Mouse (Mus musculus) limb, embryonic 13.5 days (tissue): ENCODE measurements at regions not wholly inside any gene's neighbourhood (a gene's known extent, or its start where the extent isn't known, plus 50 kb on each side); places are given as distances from the start of the nearest gene placed in this dataset.

ENCODE experiments used
- ATAC-seq: fragments of 200-750 bp; cut with Nextera tagmentation; 2 replicates; pipeline ENCODE4 v1.8.0; 2017; ENCODE audit warnings: low read depth, moderate number of reproducible peaks, moderate TSS enrichment; ENCODE audit not compliant: low FRiP score
- H3K27ac ChIP-seq: fragments of 300-500 bp; sonication (generic); 2 replicates; pipeline ENCODE4 v1.5.1; 2015; ENCODE audit warnings: inconsistent platforms, mild to moderate bottlenecking, moderate library complexity
- H3K27me3 ChIP-seq: fragments of 300-500 bp; sonication (generic); 2 replicates; pipeline ENCODE4 v1.6.1; 2015; ENCODE audit warnings: mild to moderate bottlenecking, inconsistent platforms
- H3K36me3 ChIP-seq: fragments of 300-500 bp; sonication (generic); 2 replicates; pipeline ENCODE4 v1.6.1; 2015; ENCODE audit warnings: inconsistent platforms, mild to moderate bottlenecking, moderate library complexity
- H3K4me1 ChIP-seq: fragments of 300-500 bp; sonication (generic); 2 replicates; pipeline ENCODE4 v1.6.1; 2015; ENCODE audit warnings: inconsistent platforms
- H3K4me2 ChIP-seq: fragments of 300-500 bp; sonication (generic); replicated peaks from 2 replicates; pipeline ENCODE4 v1.6.1; 2015; ENCODE audit warnings: inconsistent platforms, mild to moderate bottlenecking, moderate library complexity
- H3K4me3 ChIP-seq: fragments of 300-500 bp; sonication (generic); 2 replicates; pipeline ENCODE4 v1.5.1; 2015; ENCODE audit warnings: moderate library complexity, mild to moderate bottlenecking, inconsistent platforms
- H3K9ac ChIP-seq: fragments of 300-500 bp; sonication (generic); 2 replicates; pipeline ENCODE4 v1.6.1; 2015; ENCODE audit warnings: mild to moderate bottlenecking, inconsistent platforms
- H3K9me3 ChIP-seq: fragments of 300-500 bp; sonication (generic); 2 replicates; pipeline ENCODE4 v1.6.1; 2016; ENCODE audit warnings: inconsistent platforms
- WGBS: fragments of 180-500 bp; shearing (Covaris S2); methylation state at CpG from one replicate; pipeline ENCODE4 v1.1.7; 2015; 5-methylcytosine and 5-hydroxymethylcytosine counted together

GRCm38 (mm10) chr4:153224618-153225177 lies 257.9 kb downstream of the Ajap1 start:
- H3K27me3 ChIP-seq = 0 out of 2 replicates have a peak, but pooled peaks cover 11% of the 10 kb centered on the region
- no peak overlapping the region for H3K27ac ChIP-seq
- H3K4me3 ChIP-seq = no peak overlapping the region
- peak; percentile 79 for ATAC-seq
- no peaks in the 10 kb centered on the region for H3K9me3 ChIP-seq
- peaks cover 57% of the 10 kb centered on the region for H3K4me1 ChIP-seq
- 7% methylated on average over 6 of the region's 6 CpGs for WGBS
- no peaks in the 10 kb centered on the region for H3K36me3 ChIP-seq
- no peak overlapping the region for H3K9ac ChIP-seq
- H3K4me2 ChIP-seq = no peak overlapping the region

- no peak overlapping the region for H3K4me2 ChIP-seq
- no peak overlapping the region for H3K4me3 ChIP-seq
- no peak for ATAC-seq
- peaks cover 46% of the 10 kb centered on the region for H3K4me1 ChIP-seq
- peaks cover 13% of the 10 kb centered on the region; the same call in 1 of the 2 replicates for H3K27me3 ChIP-seq
- no peaks in the 10 kb centered on the region for H3K9me3 ChIP-seq
- H3K9ac ChIP-seq = no peak overlapping the region
- WGBS = 72% methylated on average over 5 of the region's 5 CpGs
- no peak overlapping the region for H3K27ac ChIP-seq
- no peaks in the 10 kb centered on the region for H3K36me3 ChIP-seq
These were observed 259.6 kb downstream of the Ajap1 start for GRCm38 (mm10) chr4:153223019-153223418.

- ATAC-seq = no peak
- WGBS = 26% methylated on average over 5 of the region's 6 CpGs
- Histone ChIP-seq H3K9me3 (no peaks in the 10 kb centered on the region), H3K27ac (no peak overlapping the region), H3K36me3 (no peaks in the 10 kb centered on the region), H3K4me1 (peaks cover 41% of the 10 kb centered on the region), H3K27me3 (peaks cover 13% of the 10 kb centered on the region; the same call in 1 of the 2 replicates), H3K4me3 (no peak overlapping the region), H3K9ac (no peak overlapping the region), H3K4me2 (no peak overlapping the region)
These were observed 262.1 kb downstream of the Ajap1 start for GRCm38 (mm10) chr4:153220485-153220884.

DNA sequence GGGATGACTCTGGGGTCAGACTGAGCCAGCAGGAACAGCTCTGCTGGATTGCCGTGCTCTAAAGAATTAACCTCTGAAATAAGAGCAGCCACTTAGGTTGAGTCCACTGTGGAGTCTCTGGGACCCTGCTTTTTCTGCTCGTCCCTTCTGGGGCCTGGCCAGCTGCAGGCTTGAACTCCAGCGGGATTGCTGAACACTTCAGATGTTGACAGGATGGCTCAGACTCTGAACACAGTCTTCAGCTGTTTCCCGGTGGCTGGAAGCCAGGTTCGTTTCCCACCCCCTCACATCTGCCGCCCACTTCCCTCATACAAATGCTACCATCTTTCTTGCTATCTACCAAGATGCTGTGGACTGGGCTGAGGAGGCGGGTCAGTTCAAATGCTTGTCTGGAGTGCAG lies 262.5 kb downstream of the Ajap1 start:
- WGBS = 19% methylated on average over 7 of the region's 7 CpGs
- Histone ChIP-seq H3K36me3 (no peaks in the 10 kb centered on the region), H3K9me3 (no peaks in the 10 kb centered on the region), H3K4me2 (no peak overlapping the region), H3K27ac (no peak overlapping the region), H3K4me1 (peaks cover 38% of the 10 kb centered on the region), H3K27me3 (peaks cover 13% of the 10 kb centered on the region; the same call in 1 of the 2 replicates), H3K9ac (no peak overlapping the region; the same call in 1 of the 2 replicates), H3K4me3 (no peak overlapping the region)
- no peak for ATAC-seq

DNA sequence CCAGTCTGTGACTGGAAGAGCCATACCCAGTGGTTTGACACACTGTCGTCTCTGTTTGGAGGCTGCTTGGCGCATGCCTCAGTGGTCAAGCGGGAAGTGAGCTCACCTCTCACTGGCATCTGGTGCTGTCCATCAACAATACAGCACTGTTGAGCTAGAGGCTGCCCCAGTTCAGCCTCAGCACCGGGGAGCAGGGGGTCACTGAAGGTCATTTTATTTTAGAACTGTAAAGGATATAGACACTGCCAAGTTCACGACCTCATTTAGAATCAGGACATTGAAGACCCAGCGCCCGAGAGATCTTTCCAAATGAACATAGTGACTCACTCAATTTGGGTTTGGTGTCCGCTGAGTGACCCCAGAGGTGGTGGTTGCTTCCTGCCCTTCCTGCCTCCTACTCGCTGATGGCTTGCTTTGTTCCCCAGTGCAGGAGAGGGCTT lies 265.1 kb downstream of the Ajap1 start:
- H3K36me3 ChIP-seq = no peaks in the 10 kb centered on the region
- H3K27ac ChIP-seq = no peak overlapping the region
- H3K4me3 ChIP-seq = no peak overlapping the region
- H3K4me1 ChIP-seq = peaks cover 21% of the 10 kb centered on the region
- 0 out of 2 replicates have a peak, but pooled peaks have one; percentile 12 for ATAC-seq
- H3K9me3 ChIP-seq = no peaks in the 10 kb centered on the region
- WGBS = 62% methylated on average over 9 of the region's 9 CpGs
- peaks cover 16% of the 10 kb centered on the region; the same call in 1 of the 2 replicates for H3K27me3 ChIP-seq
- no peak overlapping the region for H3K9ac ChIP-seq
- H3K4me2 ChIP-seq = no peak overlapping the region

- no peak for ATAC-seq
- 17% methylated on average over 11 of the region's 11 CpGs for WGBS
- Histone ChIP-seq H3K9ac (no peak overlapping the region), H3K4me1 (peaks cover 27% of the 10 kb centered on the region), H3K4me3 (no peak overlapping the region), H3K9me3 (no peaks in the 10 kb centered on the region), H3K36me3 (no peaks in the 10 kb centered on the region), H3K4me2 (no peak overlapping the region), H3K27me3 (peaks cover 8% of the 10 kb centered on the region), H3K27ac (no peak overlapping the region)
These were observed 270.5 kb downstream of the Ajap1 start for GRCm38 (mm10) chr4:153212095-153212494.

- no peaks in the 10 kb centered on the region for H3K36me3 ChIP-seq
- peaks cover 24% of the 10 kb centered on the region for H3K27me3 ChIP-seq
- H3K9me3 ChIP-seq = no peaks in the 10 kb centered on the region
- H3K4me3 ChIP-seq = no peak overlapping the region
- H3K9ac ChIP-seq = no peak overlapping the region
- H3K4me2 ChIP-seq = no peak overlapping the region
- peaks cover 37% of the 10 kb centered on the region for H3K4me1 ChIP-seq
- H3K27ac ChIP-seq = no peak overlapping the region
- 54% methylated on average over 2 of the region's 2 CpGs for WGBS
- ATAC-seq = no peak
These were observed 273.8 kb downstream of the Ajap1 start for GRCm38 (mm10) chr4:153208822-153209221.

- no peaks in the 10 kb centered on the region for H3K9me3 ChIP-seq
- no peaks in the 10 kb centered on the region for H3K36me3 ChIP-seq
- no peak overlapping the region for H3K9ac ChIP-seq
- H3K4me2 ChIP-seq = no peak overlapping the region
- WGBS = 73% methylated on average over 6 of the region's 6 CpGs
- peaks cover 21% of the 10 kb centered on the region for H3K27me3 ChIP-seq
- no peak overlapping the region for H3K4me3 ChIP-seq
- H3K27ac ChIP-seq = no peak overlapping the region
- peaks cover 37% of the 10 kb centered on the region for H3K4me1 ChIP-seq
- no peak for ATAC-seq
These were observed 274.4 kb downstream of the Ajap1 start for GRCm38 (mm10) chr4:153208215-153208614.

DNA sequence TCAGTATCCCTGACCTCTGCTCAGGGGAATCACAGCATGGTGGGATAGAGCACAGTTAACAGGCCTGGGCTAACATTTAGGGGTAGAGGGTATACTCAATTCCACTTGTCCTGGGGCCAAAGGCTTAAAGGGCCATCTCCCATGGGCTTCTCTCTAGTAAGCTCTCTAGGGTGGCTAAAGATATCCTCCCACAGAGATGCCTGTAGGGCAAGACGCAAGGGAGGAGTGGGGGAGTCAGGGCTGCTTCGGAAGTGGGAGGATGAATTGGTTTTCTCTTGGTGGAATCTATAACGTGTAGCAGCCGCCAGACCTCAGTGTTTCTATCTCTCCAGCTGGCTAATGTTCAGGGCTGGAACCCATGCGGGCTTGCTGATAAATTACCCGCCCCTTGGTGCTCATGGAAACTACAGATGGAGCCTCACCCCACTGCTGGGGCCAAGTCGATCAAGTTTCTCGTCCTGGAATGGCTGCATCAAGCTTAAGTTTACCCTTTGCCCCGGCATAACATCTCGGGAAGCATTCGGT lies 275.0 kb downstream of the Ajap1 start:
- no peak for ATAC-seq
- 48% methylated on average over 11 of the region's 11 CpGs for WGBS
- Histone ChIP-seq H3K36me3 (no peaks in the 10 kb centered on the region), H3K4me1 (peaks cover 37% of the 10 kb centered on the region), H3K27ac (no peak overlapping the region), H3K4me3 (no peak overlapping the region), H3K9ac (no peak overlapping the region), H3K27me3 (peaks cover 25% of the 10 kb centered on the region), H3K4me2 (no peak overlapping the region), H3K9me3 (no peaks in the 10 kb centered on the region)

- H3K36me3 ChIP-seq = no peaks in the 10 kb centered on the region
- H3K4me1 ChIP-seq = peaks cover 32% of the 10 kb centered on the region
- H3K4me3 ChIP-seq = no peak overlapping the region
- H3K4me2 ChIP-seq = no peak overlapping the region
- no peak overlapping the region for H3K27ac ChIP-seq
- WGBS = 36% methylated on average over 11 of the region's 11 CpGs
- peaks cover 31% of the 10 kb centered on the region for H3K27me3 ChIP-seq
- no peaks in the 10 kb centered on the region for H3K9me3 ChIP-seq
- H3K9ac ChIP-seq = no peak overlapping the region
- no peak for ATAC-seq
These were observed 275.7 kb downstream of the Ajap1 start for GRCm38 (mm10) chr4:153206789-153207457.

DNA sequence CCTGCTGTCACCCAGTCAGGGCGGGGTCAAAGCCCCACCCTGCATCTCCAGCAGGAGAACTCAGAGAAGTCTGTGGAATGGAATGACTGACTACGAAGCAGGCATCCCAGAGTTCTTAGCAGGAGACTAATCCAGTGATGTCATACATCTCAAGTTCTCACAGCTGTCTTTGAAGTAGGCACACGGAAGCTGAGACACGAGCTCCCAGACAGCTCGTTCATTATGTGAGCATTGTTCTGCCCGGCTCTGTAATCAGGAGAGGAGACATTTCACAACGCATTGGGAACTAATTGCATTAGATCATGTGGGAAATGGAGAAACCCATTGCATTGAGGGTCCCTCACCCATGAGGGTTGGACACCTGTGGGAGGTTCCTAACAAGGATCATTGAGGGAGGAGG lies 277.8 kb downstream of the Ajap1 start:
- no peaks in the 10 kb centered on the region for H3K9me3 ChIP-seq
- peaks cover 19% of the 10 kb centered on the region for H3K4me1 ChIP-seq
- no peak overlapping the region for H3K27ac ChIP-seq
- no peaks in the 10 kb centered on the region for H3K36me3 ChIP-seq
- ATAC-seq = no peak
- no peak overlapping the region for H3K9ac ChIP-seq
- H3K4me3 ChIP-seq = no peak overlapping the region
- H3K4me2 ChIP-seq = no peak overlapping the region
- 36% methylated on average over 7 of the region's 7 CpGs for WGBS
- H3K27me3 ChIP-seq = peaks cover 34% of the 10 kb centered on the region

- Histone ChIP-seq H3K27ac (no peak overlapping the region), H3K4me3 (no peak overlapping the region), H3K4me2 (no peak overlapping the region), H3K27me3 (peaks cover 30% of the 10 kb centered on the region), H3K36me3 (no peaks in the 10 kb centered on the region), H3K9ac (no peak overlapping the region), H3K9me3 (peaks cover 6% of the 10 kb centered on the region; the same call in 1 of the 2 replicates), H3K4me1 (no peaks in the 10 kb centered on the region)
- WGBS = 79% methylated on average over 20 of the region's 20 CpGs
- no peak for ATAC-seq
These were observed 281.5 kb downstream of the Ajap1 start for GRCm38 (mm10) chr4:153200799-153201770.
